Mouse (Mus musculus) kidney, postnatal 25 days (tissue): Measurements from ENCODE around the gene Hmmr.
A peak's percentile ranks its signal among the peaks of the same experiment; 100 is the strongest.

Experiments used
- DNase-seq, 2 experiments: peaks; one replicate each; pipeline ENCODE4 v3.0.0; 2021; ENCODE audit warnings: mixed read lengths in 2 of 2

Hmmr gene

DNA sequence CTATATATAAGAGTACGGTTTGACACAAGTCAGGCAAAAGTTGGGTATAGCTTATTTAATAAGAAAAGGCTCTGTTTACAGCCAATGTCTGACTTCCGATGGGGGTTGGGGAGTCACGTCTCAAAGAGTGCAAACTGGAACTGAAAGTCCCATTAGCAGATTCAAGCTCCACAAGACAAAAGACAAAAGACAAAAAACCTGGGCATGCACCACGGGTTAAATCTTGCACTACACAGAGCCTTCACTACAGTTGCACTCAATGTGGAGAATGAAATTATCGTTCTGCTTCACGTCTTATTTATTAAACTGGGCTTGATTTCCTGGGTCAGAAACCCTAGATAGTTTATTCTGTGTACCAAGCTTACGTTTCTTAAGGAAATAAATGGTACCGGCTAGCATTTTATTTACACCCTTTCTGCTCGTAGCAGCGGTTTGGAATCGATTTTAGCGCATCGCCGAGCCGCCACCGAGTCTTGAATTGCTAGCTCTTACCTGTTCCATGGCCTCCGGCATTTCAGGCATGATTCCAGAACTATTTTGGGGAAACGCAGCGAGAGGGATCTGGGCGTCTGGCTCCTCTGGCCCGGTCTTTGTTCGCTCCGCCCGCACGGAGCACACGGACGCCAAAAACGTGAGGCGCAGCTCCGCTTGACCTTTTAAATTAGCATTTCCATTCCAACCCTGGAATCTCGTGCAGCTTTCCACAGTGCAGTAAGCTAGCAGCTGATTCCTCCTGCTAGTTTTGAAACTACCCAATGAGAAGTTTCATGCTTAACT is 38.7 kb downstream of the Hmmr start:
- DNase-seq = peak; percentile 81 to 89

DNA sequence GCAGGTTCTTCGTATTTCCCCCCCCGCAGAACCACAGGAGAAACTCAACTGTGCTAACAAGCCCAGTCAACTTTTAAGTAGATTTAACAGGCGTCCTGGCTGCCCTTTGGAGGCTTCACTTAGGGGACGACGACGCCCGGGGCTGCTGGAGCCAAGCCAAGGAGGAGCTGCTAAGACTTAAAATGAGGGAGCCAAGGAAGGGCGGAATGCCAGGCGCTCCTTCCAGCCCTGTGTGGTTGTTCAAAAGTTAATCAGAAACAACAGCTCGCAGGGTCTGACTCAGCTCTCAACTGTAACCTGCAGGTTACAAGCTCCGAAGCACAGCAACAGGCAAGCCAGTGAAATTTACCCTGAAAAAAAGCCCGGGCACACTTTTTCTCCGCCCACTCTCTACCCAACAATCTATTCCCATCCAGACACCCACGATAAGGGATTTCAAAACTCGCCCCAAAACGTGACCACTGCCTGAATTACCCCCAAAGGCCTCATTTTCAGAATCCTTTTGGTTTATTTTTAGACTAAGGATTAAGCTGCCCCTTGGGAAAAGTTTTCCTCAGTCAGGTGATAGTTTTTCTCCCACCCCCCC is 39.8 kb downstream of the Hmmr start:
- peak; percentile 96 for DNase-seq

DNA sequence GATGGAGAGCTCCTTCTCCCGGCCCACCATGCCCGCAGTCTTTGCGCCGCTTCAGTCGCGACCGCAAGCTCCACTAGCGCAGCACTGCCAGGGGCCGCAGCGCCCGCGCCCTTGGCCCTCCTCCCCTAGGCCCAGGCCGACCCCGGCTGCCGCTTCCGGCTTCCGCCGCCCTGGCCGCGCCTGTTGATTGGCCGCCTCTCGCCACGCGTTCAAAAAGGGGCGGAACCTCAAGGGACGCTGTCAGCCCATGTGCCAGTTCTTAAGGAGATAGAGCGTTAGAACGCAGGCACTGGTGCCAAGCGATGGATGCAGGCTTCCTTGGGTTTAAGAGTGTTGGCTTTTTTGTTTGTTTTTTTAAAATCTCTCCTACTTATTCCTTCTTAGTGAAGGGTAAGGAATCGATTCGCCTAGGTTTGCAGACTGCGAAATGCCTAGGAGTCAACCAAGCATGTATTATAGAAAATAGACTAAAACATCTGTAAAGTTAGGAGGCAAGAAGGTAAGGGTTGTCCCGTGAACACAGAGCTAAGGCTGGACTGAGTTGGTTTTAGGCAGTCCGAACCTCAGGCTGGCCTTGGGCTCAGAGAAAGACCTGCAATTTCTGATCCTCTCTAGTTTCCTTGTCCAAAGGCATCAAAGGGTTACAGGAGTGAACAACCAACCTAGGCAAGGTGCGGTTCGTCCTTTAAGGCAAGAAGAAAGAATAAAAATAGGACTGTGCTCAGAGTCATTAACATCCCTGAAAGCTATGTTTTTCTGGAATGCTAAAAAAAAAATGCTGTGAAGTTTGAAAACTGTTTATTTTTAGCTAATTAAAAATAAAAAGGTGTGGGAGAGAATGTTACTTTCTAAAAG is 40.5 kb downstream of the Hmmr start:
- DNase-seq = peak; percentile 94 to 98

DNA sequence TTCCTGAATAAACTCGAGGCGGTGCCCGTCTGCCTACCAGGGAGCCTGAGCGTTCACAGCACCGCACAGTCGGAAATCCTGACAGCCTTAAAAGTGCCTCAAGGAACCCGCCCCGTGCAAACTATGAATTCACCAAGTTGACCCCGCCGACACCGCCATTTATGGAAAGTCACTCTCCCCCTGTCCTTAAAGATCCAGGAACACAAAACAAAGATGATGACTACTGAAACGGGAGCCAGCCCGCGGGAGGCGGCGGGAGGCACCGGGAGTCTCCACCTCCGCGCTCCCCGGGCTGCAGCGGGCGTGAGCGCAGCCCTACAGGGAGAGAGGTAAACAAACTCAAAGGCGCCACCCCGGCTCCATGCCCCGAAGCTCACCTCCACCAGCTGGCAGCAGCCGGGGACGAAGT is 41.1 kb downstream of the Hmmr start:
- peak in 1 of 2 experiments; percentile 51 for DNase-seq

DNA sequence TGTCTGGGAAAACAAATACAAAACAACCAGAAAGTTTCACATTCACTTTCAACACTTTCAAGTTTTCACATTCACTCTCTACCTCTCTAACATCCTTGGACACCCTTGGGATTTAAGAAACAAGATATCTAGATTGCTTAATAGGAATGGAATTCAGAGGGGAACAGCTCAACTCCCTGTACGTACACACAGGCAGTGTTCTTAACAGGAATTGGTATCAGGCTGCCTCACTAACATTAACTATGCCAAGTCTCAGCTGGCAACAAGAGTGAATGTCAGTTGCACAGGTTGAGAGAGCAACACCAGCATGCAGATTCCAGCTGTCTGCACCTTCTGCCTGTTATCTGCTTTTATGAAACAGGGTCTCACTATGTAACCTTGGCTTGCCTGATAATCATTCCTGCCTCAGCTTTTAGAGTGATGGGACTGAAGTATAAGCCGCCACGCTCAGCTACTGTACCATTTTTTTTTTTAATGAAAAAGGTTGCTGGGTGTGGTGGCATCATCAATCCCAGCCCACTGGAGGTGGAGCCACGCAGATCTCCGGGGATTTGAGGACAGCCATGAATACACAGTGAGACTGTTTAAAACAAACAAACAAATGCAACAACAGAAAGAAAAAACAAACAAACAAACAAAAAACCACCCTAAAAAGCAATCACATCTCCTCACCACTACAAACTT is 42.6 kb downstream of the Hmmr start:
- DNase-seq = no peak

DNA sequence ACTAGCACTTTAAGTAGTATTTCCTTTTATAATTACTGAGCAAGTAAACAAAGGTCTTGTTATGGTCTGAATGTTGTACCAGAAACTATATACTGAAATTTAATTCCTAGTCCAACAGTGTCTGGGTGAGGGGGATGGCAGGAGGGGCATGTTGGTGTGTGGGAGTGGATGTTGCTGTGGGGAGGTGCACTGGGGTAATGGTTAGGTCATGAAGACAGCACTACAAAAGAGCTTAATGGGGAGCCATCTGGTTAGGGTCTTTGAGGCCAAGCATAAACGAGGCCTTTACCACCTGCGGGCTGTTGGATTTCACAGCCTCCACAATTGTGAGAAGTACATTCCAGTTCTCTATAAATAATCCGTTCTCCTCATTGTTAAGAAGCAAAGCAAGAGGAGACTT is 49.9 kb downstream of the Hmmr start:
- DNase-seq = no peak

DNA sequence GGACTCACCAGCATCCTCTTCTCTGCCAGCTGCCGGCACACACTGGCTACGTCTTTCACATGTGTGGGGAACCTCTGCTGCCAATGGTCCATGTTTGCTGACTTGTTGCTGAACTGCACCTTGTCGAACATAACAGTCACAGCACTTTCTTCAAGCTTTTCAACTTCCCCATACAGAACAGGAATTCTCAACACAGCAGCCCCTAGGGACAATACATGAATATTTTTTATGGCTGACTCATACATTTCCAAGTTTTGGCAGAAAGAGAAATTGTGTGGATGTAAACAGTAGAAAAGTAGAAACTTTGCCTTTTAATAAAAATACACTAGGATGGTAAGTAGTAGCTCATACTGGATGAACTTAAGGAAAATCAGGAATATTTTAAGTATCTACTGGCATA is 50.8 kb downstream of the Hmmr start:
- DNase-seq = no peak

DNA sequence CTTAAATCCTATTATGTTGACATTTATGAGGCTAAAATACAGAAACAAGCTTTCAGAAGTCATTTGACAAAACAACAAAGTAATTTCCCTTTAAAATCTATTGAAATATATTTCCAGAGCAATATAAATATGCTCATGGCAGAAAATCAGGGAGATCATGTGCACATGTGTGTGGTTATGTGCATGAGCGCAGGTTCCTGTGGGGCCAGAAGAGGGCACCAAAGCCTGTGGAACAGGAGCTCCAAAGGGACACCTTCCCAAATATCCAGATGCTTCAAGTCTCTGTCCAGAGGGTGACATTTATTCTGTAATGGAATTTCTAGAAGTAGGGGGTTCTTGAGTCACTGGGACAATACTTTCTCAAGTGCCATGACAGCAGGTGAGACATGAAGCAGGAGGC is 56.1 kb downstream of the Hmmr start:
- DNase-seq = peak in 1 of 2 experiments; percentile 50

DNA sequence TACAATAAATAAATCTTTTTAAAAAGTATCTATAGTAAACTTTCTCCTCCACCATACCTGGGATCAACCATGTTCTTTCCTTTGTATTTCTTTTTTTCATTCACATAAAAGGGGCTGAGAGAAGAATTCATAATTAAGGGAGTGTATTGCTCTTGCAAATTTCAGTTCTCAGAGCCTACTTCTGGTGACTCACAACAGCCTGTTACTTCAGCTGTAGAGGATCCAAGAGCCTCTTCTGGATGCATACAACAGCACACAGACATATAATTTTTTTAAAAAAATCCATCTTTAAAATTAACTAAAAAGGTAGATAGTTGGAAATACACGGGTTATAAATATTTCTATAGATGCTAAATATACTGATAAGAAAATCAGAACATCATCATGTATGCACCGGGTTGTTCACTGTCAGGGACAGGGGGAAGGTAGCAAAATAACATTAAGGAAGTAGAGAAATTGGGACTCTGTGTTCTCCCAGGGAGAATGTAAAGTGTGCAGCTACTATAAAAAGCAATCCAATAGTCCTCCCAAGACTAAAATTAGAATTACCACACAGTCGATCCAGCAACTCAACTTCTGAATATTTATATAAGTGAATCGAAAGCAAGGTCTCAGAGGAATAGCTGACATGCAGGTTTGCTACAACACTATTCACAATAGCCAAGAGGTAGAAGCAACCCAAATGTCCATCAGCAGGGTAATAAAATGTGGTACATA is 58.0 kb downstream of the Hmmr start:
- no peak for DNase-seq
